Mouse (Mus musculus): ENCODE measurements around the gene Jup. TPM values are rescaled to one million over a fixed set of nuclear protein-coding genes. Genes with fewer than 3 reads are reported as not detected.

Jup gene
- 100 to 1,000 TPM; 234 to 237 TPM for total RNA-seq (2021)
- 317 and 318 TPM in 2 replicates for polyA plus RNA-seq (2012; rRNA removed)
- long read RNA-seq, transcript Jup-204 (2 exons, 2,913 nt), result minor isoform, 9 of 128 reads
- long read RNA-seq, transcript Jup-201 (14 exons, 3,205 nt), result major isoform, 47 of 128 reads
- long read RNA-seq, partial matches to known transcripts, result 16 of 128 reads
- long read RNA-seq, other reads (novel, unspliced or antisense), result 56 of 128 reads

DNA sequence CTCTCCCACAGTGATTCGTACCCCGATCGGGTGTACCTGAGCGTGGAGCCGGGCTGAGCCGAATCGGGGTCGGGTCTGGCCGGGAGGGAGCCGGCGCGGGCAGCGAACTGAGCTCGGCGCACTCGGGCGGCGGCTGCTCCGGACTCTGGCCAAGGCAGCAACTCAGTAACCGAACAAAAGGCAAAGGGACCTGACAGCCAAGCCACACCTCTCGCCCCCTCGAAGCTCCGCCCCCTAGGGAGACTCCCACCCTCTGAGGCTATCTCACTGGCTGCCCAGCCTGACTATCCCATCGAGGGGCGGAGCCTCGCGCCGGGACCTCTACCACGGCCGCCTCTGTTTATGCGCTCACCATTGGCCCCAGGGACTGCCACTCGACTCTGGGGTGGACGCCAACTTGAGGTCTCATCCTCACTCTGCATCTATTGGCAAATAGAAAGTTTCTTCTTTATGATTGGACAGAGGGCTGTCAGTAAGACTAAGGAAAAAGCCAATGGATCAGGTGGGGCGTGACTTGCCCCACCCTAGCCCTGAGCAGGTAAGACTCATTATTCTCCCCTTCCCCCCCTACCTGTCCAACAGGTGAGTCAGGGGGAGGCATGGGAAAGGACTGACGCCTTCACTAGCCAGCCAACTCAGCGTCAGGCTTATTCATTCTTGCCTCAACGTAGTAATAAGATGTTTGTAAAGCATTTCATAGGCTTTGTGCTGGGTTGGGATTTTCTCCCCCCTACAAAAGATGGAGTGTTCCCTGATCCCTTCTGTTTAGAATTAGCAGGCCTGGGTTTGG is at the start of gene Jup:
Gene Jup, minus strand, starts transcription at position 164 of the 790 bp plus-strand sequence.
- peak within 1 kb of the TSS; percentile 98 for H3K27ac ChIP-seq
- peaks cover 2% of the 10 kb centered on the region; the same call in 1 of the 2 replicates for H3K79me2 ChIP-seq (replicated peaks; ENCODE audit: control insufficient read depth, insufficient read depth, low read length)
- intact Hi-C loops (cut with DNase I), result loop anchor here (5.0 to 10.0 kb wide), 2 partner anchors 567 to 665 kb away; no protein-coding TSS in a partner anchor
- peaks cover 36% of the 10 kb centered on the region for H3K4me1 ChIP-seq (ENCODE audit: control insufficient read depth, insufficient read depth, low read length)
- peak within 1 kb of the TSS; percentile 95 for H3K9ac ChIP-seq (ENCODE audit: low read depth, low read length)
- peak within 1 kb of the TSS; percentile 100 for H3K4me3 ChIP-seq
- DNase-seq, result peak; percentile 99 to 100
- H3K36me3 ChIP-seq (ENCODE audit: control insufficient read depth, insufficient read depth, low read length), result peaks cover 17% of the 10 kb centered on the region
- WGBS, result 2% methylated on average over 37 of the region's 37 CpGs
- H3K27me3 ChIP-seq (ENCODE audit: control insufficient read depth, insufficient read depth, low read length), result no peaks in the 10 kb centered on the region
- TF ChIP-seq POLR2A (IDR thresholded peaks at IDR 0.05; ENCODE audit: insufficient read depth, low read depth, low read length) (peak; percentile 99), CTCF (IDR thresholded peaks at IDR 0.05) (no peak)

DNA sequence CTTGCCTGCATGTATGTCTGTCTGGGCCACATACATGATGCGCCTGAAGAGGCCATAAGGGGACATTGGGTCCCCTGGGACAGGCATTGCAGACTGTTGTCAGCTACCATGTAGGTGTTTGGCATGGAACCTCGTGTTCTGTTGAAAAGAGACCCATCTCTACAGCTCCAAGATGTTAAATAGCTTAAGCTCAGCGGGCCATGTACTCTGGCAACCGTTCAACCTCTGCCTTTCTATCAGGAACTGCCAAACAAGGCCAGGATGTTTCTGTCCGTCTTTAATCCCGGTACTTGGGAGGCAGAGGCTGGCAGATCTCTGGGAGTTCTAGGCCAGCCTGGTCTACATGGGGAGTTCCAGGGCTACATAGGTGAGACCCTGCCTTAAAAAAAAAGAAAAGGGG is 45.1 kb upstream of the Jup start:
- H3K27ac ChIP-seq, result no peak overlapping the region
- H3K4me1 ChIP-seq (ENCODE audit: control insufficient read depth, insufficient read depth, low read length), result peaks cover 2% of the 10 kb centered on the region; the same call in 1 of the 2 replicates
- no peaks in the 10 kb centered on the region for H3K27me3 ChIP-seq (ENCODE audit: control insufficient read depth, insufficient read depth, low read length)
- intact Hi-C loops (cut with DNase I), result loop anchor here (10.0 kb wide), 1 partner anchor 1742 kb away; the partner anchor contains the start of genes G6pc3 and Lsm12
- no peaks in the 10 kb centered on the region for H3K36me3 ChIP-seq (ENCODE audit: control insufficient read depth, insufficient read depth, low read length)
- H3K9ac ChIP-seq (ENCODE audit: low read depth, low read length), result no peak overlapping the region
- no peak for DNase-seq
- WGBS, result 66% methylated on average over 6 of the region's 6 CpGs
- H3K79me2 ChIP-seq (replicated peaks; ENCODE audit: control insufficient read depth, insufficient read depth, low read length), result 0 out of 2 replicates have a peak, but pooled peaks cover 2% of the 10 kb centered on the region
- H3K4me3 ChIP-seq, result no peak overlapping the region
- TF ChIP-seq EP300 (IDR thresholded peaks at IDR 0.05; ENCODE audit: insufficient read depth, low read depth, low read length) (no peak), POLR2A (IDR thresholded peaks at IDR 0.05; ENCODE audit: insufficient read depth, low read depth, low read length) (no peak), CTCF (IDR thresholded peaks at IDR 0.05) (no peak)

DNA sequence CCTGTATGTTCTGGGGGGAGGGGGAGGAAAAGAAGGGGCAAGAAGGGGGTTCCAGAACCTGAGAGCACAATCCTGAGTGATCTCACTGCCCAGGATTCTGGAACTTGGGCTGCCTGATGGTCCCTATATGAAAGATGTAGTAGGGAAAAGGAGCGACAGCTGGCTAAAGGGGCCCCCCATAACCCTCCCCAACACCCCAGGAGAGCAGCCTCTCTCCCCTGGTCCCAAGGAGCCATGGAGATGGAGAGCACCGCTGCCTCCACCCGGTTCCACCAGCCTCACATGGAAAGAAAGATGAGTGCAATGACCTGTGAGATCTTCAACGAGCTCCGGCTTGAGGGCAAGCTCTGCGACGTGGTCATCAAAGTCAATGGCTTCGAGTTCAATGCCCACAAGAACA is 44.2 kb upstream of the Jup start, which contains the start of the genes Nt5c3b and Klhl10:
Gene Nt5c3b, minus strand, starts transcription at position 12 of the 400 bp plus-strand sequence.
Gene Klhl10, plus strand, starts transcription at position 121 of the 400 bp plus-strand sequence.
- H3K27ac ChIP-seq, result peak within 1 kb of the TSS; percentile 69
- peak within 1 kb of the TSS; percentile 96 for H3K9ac ChIP-seq (ENCODE audit: low read depth, low read length)
- 0 out of 2 replicates have a peak, but pooled peaks cover 2% of the 10 kb centered on the region for H3K79me2 ChIP-seq (replicated peaks; ENCODE audit: control insufficient read depth, insufficient read depth, low read length)
- H3K36me3 ChIP-seq (ENCODE audit: control insufficient read depth, insufficient read depth, low read length), result no peaks in the 10 kb centered on the region
- intact Hi-C loops (cut with DNase I), result loop anchor here (1.0 to 10.0 kb wide), 2 partner anchors 31 to 1743 kb away; partner anchors contain the start of genes G6pc3, Klhl11 and Lsm12
- no peaks in the 10 kb centered on the region for H3K27me3 ChIP-seq (ENCODE audit: control insufficient read depth, insufficient read depth, low read length)
- TF ChIP-seq CTCF (IDR thresholded peaks at IDR 0.05) (no peak), POLR2A (IDR thresholded peaks at IDR 0.05; ENCODE audit: insufficient read depth, low read depth, low read length) (no peak), EP300 (IDR thresholded peaks at IDR 0.05; ENCODE audit: insufficient read depth, low read depth, low read length) (no peak)
- no peak for DNase-seq
- peaks cover 2% of the 10 kb centered on the region; the same call in 1 of the 2 replicates for H3K4me1 ChIP-seq (ENCODE audit: control insufficient read depth, insufficient read depth, low read length)
- H3K4me3 ChIP-seq, result peak within 1 kb of the TSS; percentile 67
- WGBS, result 92% methylated on average over 8 of the region's 8 CpGs

DNA sequence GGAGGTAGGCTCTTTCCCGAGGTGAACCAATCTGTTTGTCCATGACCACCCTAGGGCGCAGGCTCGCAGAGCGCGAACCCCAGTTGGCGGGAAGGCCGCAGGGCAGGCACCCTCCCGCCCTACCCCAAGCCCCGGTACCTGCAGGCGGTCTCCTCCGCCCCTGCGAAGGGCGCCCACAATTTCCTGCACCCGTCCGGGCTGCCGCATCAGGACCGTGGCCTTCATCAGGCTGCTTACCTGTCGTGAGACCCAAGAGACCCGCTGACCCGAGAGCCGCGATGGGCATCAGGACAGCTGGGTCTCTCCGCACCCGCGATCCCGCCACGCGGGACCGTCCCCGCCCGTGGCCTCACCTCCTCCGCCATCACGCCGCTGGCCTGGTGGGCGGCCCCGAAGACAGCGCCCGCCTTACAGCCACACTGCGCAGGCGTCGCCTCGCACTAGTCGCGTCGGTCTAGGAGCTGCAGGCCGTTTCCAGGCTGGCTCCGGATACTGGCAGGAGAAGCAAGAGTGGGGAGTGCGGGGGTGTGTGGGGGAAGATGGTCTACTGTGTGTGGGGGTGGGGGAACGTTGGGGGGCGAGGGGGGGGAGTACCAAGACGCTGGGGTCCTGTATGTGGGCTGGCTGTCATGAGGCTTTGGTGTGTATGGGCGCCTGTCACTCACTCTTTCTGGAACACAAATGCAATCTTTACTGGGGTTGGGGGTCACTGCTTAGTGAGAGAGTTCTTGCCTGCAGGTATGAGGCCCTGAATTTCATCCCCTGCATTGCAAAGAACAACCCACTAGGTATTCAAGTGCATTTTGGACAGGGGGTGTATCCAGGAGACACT is 43.3 kb upstream of the Jup start:
- Histone ChIP-seq H3K27me3 (ENCODE audit: control insufficient read depth, insufficient read depth, low read length) (no peaks in the 10 kb centered on the region), H3K79me2 (replicated peaks; ENCODE audit: control insufficient read depth, insufficient read depth, low read length) (0 out of 2 replicates have a peak, but pooled peaks cover 2% of the 10 kb centered on the region), H3K27ac (peak overlapping the region; percentile 69), H3K4me3 (peak overlapping the region; percentile 67), H3K36me3 (ENCODE audit: control insufficient read depth, insufficient read depth, low read length) (no peaks in the 10 kb centered on the region), H3K4me1 (ENCODE audit: control insufficient read depth, insufficient read depth, low read length) (peaks cover 2% of the 10 kb centered on the region; the same call in 1 of the 2 replicates), H3K9ac (ENCODE audit: low read depth, low read length) (peak overlapping the region; percentile 96)
- TF ChIP-seq EP300 (IDR thresholded peaks at IDR 0.05; ENCODE audit: insufficient read depth, low read depth, low read length) (0 out of 2 replicates have a peak, but pooled peaks have one; percentile 9), POLR2A (IDR thresholded peaks at IDR 0.05; ENCODE audit: insufficient read depth, low read depth, low read length) (peak; percentile 91; the same call in 1 of the 2 replicates), CTCF (IDR thresholded peaks at IDR 0.05) (no peak)
- peak; percentile 91 to 92 for DNase-seq
- intact Hi-C loops (cut with DNase I), result loop anchor here (1.0 to 10.0 kb wide), 2 partner anchors 31 to 1744 kb away; partner anchors contain the start of genes G6pc3, Klhl11 and Lsm12
- WGBS, result 1% methylated on average over 52 of the region's 52 CpGs

DNA sequence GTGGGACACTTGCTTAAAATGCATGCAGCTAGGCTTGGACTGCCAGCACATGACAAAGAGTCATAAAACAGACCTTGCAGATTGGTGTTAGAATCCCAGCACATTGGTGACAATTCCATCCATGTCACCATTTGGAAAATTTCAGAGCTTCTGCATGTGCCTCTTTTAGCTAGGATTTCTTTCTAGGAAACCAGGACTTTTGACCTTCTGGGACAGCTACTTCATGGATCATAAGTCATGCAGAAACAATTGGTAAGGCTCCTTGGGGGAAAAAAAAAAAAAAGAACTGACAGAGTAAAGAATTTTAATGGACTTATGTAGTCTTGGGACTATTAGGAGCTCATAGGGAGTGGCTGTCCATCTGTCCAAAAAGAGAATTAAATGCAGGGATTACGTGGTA is 40.3 kb upstream of the Jup start:
- H3K27me3 ChIP-seq (ENCODE audit: control insufficient read depth, insufficient read depth, low read length), result no peaks in the 10 kb centered on the region
- TF ChIP-seq POLR2A (IDR thresholded peaks at IDR 0.05; ENCODE audit: insufficient read depth, low read depth, low read length), result no peak
- no peak for TF ChIP-seq CTCF (IDR thresholded peaks at IDR 0.05)
- no peak for TF ChIP-seq EP300 (IDR thresholded peaks at IDR 0.05; ENCODE audit: insufficient read depth, low read depth, low read length)
- 98% methylated on average over 1 of the region's 1 CpGs for WGBS
- peaks cover 2% of the 10 kb centered on the region; the same call in 1 of the 2 replicates for H3K4me1 ChIP-seq (ENCODE audit: control insufficient read depth, insufficient read depth, low read length)
- no peak overlapping the region for H3K27ac ChIP-seq
- DNase-seq, result no peak
- intact Hi-C loops (cut with DNase I), result no loop called here
- H3K4me3 ChIP-seq, result no peak overlapping the region
- 0 out of 2 replicates have a peak, but pooled peaks cover 2% of the 10 kb centered on the region for H3K79me2 ChIP-seq (replicated peaks; ENCODE audit: control insufficient read depth, insufficient read depth, low read length)
- no peak overlapping the region for H3K9ac ChIP-seq (ENCODE audit: low read depth, low read length)
- H3K36me3 ChIP-seq (ENCODE audit: control insufficient read depth, insufficient read depth, low read length), result no peaks in the 10 kb centered on the region

Measured in heart, adult 2 months (tissue).